Mouse (Mus musculus) stomach, embryonic 15.5 days (tissue): ENCODE results near the gene St6gal1. TPM values are rescaled to one million over a fixed set of nuclear protein-coding genes. Genes with fewer than 3 reads are reported as not detected.

ENCODE experiments used
- ATAC-seq: fragments of 200-750 bp; cut with Nextera tagmentation; 2 replicates; pipeline ENCODE4 v1.8.0; 2017; ENCODE audit warnings: low read depth, moderate number of reproducible peaks, moderate TSS enrichment; ENCODE audit not compliant: insufficient read depth, low FRiP score
- H3K27ac ChIP-seq: fragments of 300-500 bp; sonication (generic); 2 replicates; pipeline ENCODE4 v1.5.1; 2015; ENCODE audit warnings: mild to moderate bottlenecking, inconsistent platforms
- H3K27me3 ChIP-seq: fragments of 300-500 bp; sonication (generic); replicated peaks from 2 replicates; pipeline ENCODE4 v1.6.1; 2015; ENCODE audit warnings: inconsistent platforms
- H3K36me3 ChIP-seq: fragments of 300-500 bp; sonication (generic); 2 replicates; pipeline ENCODE4 v1.6.1; 2015; ENCODE audit warnings: inconsistent platforms
- H3K4me1 ChIP-seq: fragments of 300-500 bp; sonication (generic); 2 replicates; pipeline ENCODE4 v1.6.1; 2015; ENCODE audit warnings: inconsistent platforms
- H3K4me2 ChIP-seq: fragments of 300-500 bp; sonication (generic); 2 replicates; pipeline ENCODE4 v1.6.1; 2015; ENCODE audit warnings: mild to moderate bottlenecking, inconsistent platforms
- H3K4me3 ChIP-seq: fragments of 300-500 bp; sonication (generic); replicated peaks from 2 replicates; pipeline ENCODE4 v1.5.1; 2015; ENCODE audit warnings: inconsistent platforms
- H3K9ac ChIP-seq: fragments of 300-500 bp; sonication (generic); 2 replicates; pipeline ENCODE4 v1.6.1; 2015; ENCODE audit warnings: inconsistent platforms
- H3K9me3 ChIP-seq: fragments of 300-500 bp; sonication (generic); 2 replicates; pipeline ENCODE4 v1.6.1; 2016; ENCODE audit warnings: inconsistent platforms
- WGBS: fragments of 180-500 bp; shearing (Covaris S2); methylation state at CpG from one replicate; pipeline ENCODE4 v1.1.7; 2015; 5-methylcytosine and 5-hydroxymethylcytosine counted together
- polyA plus RNA-seq: library from polyadenylated mRNA; unstranded; fragments of >200 nt; fragmentation: Nextera tagmentation; extraction: Ambion mirVana; gene quantifications from 2 replicates; pipeline ENCODE4 v1.2.1, GENCODE M21; 2015

St6gal1 gene
- polyA plus RNA-seq, 1 experiment from 2014 or later = 16.3 TPM

GRCm38 (mm10) chr16:23256638-23257037 lies 32.1 kb downstream of the St6gal1 start:
- ATAC-seq = no peak
- Histone ChIP-seq H3K27me3 (no peaks in the 10 kb centered on the region), H3K4me3 (no peak overlapping the region), H3K9ac (no peak overlapping the region), H3K27ac (no peak overlapping the region), H3K36me3 (no peaks in the 10 kb centered on the region), H3K4me1 (peaks cover 13% of the 10 kb centered on the region; the same call in 1 of the 2 replicates), H3K4me2 (no peak overlapping the region), H3K9me3 (no peaks in the 10 kb centered on the region)
- 63% methylated on average over 7 of the region's 7 CpGs for WGBS

- no peak for ATAC-seq
- Histone ChIP-seq H3K4me3 (no peak overlapping the region), H3K9me3 (no peaks in the 10 kb centered on the region), H3K9ac (no peak overlapping the region), H3K27me3 (no peaks in the 10 kb centered on the region), H3K4me2 (no peak overlapping the region), H3K36me3 (no peaks in the 10 kb centered on the region), H3K4me1 (peaks cover 13% of the 10 kb centered on the region), H3K27ac (0 out of 2 replicates have a peak overlapping the region, but pooled peaks have one; percentile 8)
- WGBS = 37% methylated on average over 7 of the region's 7 CpGs
Measured at GRCm38 (mm10) chr16:23258429-23258822, 33.9 kb downstream of the St6gal1 start.

- Histone ChIP-seq H3K4me1 (peaks cover 13% of the 10 kb centered on the region), H3K36me3 (no peaks in the 10 kb centered on the region), H3K27me3 (no peaks in the 10 kb centered on the region), H3K4me2 (no peak overlapping the region), H3K9ac (no peak overlapping the region), H3K27ac (no peak overlapping the region), H3K4me3 (no peak overlapping the region), H3K9me3 (no peaks in the 10 kb centered on the region)
- 23% methylated on average over 4 of the region's 4 CpGs for WGBS
- ATAC-seq = 0 out of 2 replicates have a peak, but pooled peaks have one; percentile 25
Measured at GRCm38 (mm10) chr16:23258823-23259457, 34.4 kb downstream of the St6gal1 start.

GRCm38 (mm10) chr16:23259580-23259979 lies 35.0 kb downstream of the St6gal1 start:
- Histone ChIP-seq H3K4me3 (no peak overlapping the region), H3K9me3 (no peaks in the 10 kb centered on the region), H3K4me1 (peaks cover 13% of the 10 kb centered on the region), H3K4me2 (no peak overlapping the region), H3K36me3 (no peaks in the 10 kb centered on the region), H3K9ac (no peak overlapping the region), H3K27ac (no peak overlapping the region), H3K27me3 (no peaks in the 10 kb centered on the region)
- WGBS = 51% methylated on average over 3 of the region's 3 CpGs
- ATAC-seq = no peak

- no peak overlapping the region for H3K9ac ChIP-seq
- H3K27ac ChIP-seq = no peak overlapping the region
- no peaks in the 10 kb centered on the region for H3K27me3 ChIP-seq
- H3K4me3 ChIP-seq = no peak overlapping the region
- no peaks in the 10 kb centered on the region for H3K9me3 ChIP-seq
- peaks cover 16% of the 10 kb centered on the region for H3K4me1 ChIP-seq
- WGBS = 31% methylated on average over 2 of the region's 10 CpGs
- no peak overlapping the region for H3K4me2 ChIP-seq
- no peak for ATAC-seq
- no peaks in the 10 kb centered on the region for H3K36me3 ChIP-seq
Measured at GRCm38 (mm10) chr16:23262131-23262768, 37.7 kb downstream of the St6gal1 start.

GRCm38 (mm10) chr16:23262846-23263245 lies 38.3 kb downstream of the St6gal1 start:
- no peak for ATAC-seq
- WGBS = 68% methylated on average over 5 of the region's 5 CpGs
- Histone ChIP-seq H3K36me3 (no peaks in the 10 kb centered on the region), H3K4me2 (no peak overlapping the region), H3K4me3 (no peak overlapping the region), H3K9me3 (no peaks in the 10 kb centered on the region), H3K27ac (no peak overlapping the region), H3K4me1 (peaks cover 16% of the 10 kb centered on the region), H3K27me3 (no peaks in the 10 kb centered on the region), H3K9ac (no peak overlapping the region)

- H3K27ac ChIP-seq = no peak overlapping the region
- WGBS = 86% methylated on average over 12 of the region's 12 CpGs
- no peak overlapping the region for H3K4me2 ChIP-seq
- no peak overlapping the region for H3K4me3 ChIP-seq
- H3K4me1 ChIP-seq = peaks cover 11% of the 10 kb centered on the region
- no peaks in the 10 kb centered on the region for H3K27me3 ChIP-seq
- no peaks in the 10 kb centered on the region for H3K36me3 ChIP-seq
- no peak for ATAC-seq
- H3K9ac ChIP-seq = no peak overlapping the region
- no peaks in the 10 kb centered on the region for H3K9me3 ChIP-seq
Measured at GRCm38 (mm10) chr16:23264999-23265398, 40.5 kb downstream of the St6gal1 start.

- 70% methylated on average over 6 of the region's 6 CpGs for WGBS
- H3K9ac ChIP-seq = no peak overlapping the region
- no peaks in the 10 kb centered on the region for H3K9me3 ChIP-seq
- no peaks in the 10 kb centered on the region for H3K36me3 ChIP-seq
- H3K27ac ChIP-seq = no peak overlapping the region
- ATAC-seq = no peak
- no peaks in the 10 kb centered on the region for H3K27me3 ChIP-seq
- peaks cover 16% of the 10 kb centered on the region for H3K4me1 ChIP-seq
- H3K4me2 ChIP-seq = no peak overlapping the region
- no peak overlapping the region for H3K4me3 ChIP-seq
Measured at GRCm38 (mm10) chr16:23265481-23265880, 40.9 kb downstream of the St6gal1 start.

GRCm38 (mm10) chr16:23266293-23266692 lies 41.8 kb downstream of the St6gal1 start:
- Histone ChIP-seq H3K27ac (no peak overlapping the region), H3K27me3 (no peaks in the 10 kb centered on the region), H3K9ac (no peak overlapping the region), H3K4me2 (no peak overlapping the region), H3K36me3 (no peaks in the 10 kb centered on the region), H3K4me3 (no peak overlapping the region), H3K9me3 (no peaks in the 10 kb centered on the region), H3K4me1 (peaks cover 22% of the 10 kb centered on the region)
- ATAC-seq = no peak
- WGBS = 90% methylated on average over 11 of the region's 11 CpGs

GRCm38 (mm10) chr16:23266896-23267295 lies 42.4 kb downstream of the St6gal1 start:
- Histone ChIP-seq H3K4me2 (no peak overlapping the region), H3K4me1 (peaks cover 24% of the 10 kb centered on the region), H3K4me3 (no peak overlapping the region), H3K9ac (no peak overlapping the region), H3K27ac (no peak overlapping the region), H3K36me3 (no peaks in the 10 kb centered on the region), H3K9me3 (no peaks in the 10 kb centered on the region), H3K27me3 (no peaks in the 10 kb centered on the region)
- WGBS = 75% methylated on average over 4 of the region's 4 CpGs
- ATAC-seq = no peak

GRCm38 (mm10) chr16:23268231-23268630 lies 43.7 kb downstream of the St6gal1 start:
- 83% methylated on average over 7 of the region's 7 CpGs for WGBS
- Histone ChIP-seq H3K4me2 (no peak overlapping the region), H3K27ac (no peak overlapping the region), H3K27me3 (no peaks in the 10 kb centered on the region), H3K4me1 (peaks cover 29% of the 10 kb centered on the region), H3K4me3 (no peak overlapping the region), H3K36me3 (no peaks in the 10 kb centered on the region), H3K9ac (no peak overlapping the region), H3K9me3 (no peaks in the 10 kb centered on the region)
- ATAC-seq = no peak

GRCm38 (mm10) chr16:23269056-23269983 lies 44.8 kb downstream of the St6gal1 start:
- Histone ChIP-seq H3K27ac (0 out of 2 replicates have a peak overlapping the region, but pooled peaks have one; percentile 31), H3K4me3 (no peak overlapping the region), H3K27me3 (no peaks in the 10 kb centered on the region), H3K4me2 (no peak overlapping the region), H3K9me3 (no peaks in the 10 kb centered on the region), H3K4me1 (peaks cover 29% of the 10 kb centered on the region), H3K36me3 (no peaks in the 10 kb centered on the region), H3K9ac (no peak overlapping the region)
- WGBS = 72% methylated on average over 17 of the region's 17 CpGs
- peak; percentile 20; the same call in 1 of the 2 replicates for ATAC-seq
